Mouse (Mus musculus): ENCODE results near the gene Ankrd23. TPM values are rescaled to one million over a fixed set of nuclear protein-coding genes. Genes with fewer than 3 reads are reported as not detected.

Ankrd23 gene
- polyA plus RNA-seq, 1 experiment from 2014 or later: 17.9 TPM

- Histone ChIP-seq H3K9ac (ENCODE audit: low read length) (no peak overlapping the region), H3K27me3 (ENCODE audit: control insufficient read depth, insufficient read depth, low read depth, low read length) (no peaks in the 10 kb centered on the region), H3K4me3 (ENCODE audit: low read length) (no peak overlapping the region), H3K9me3 (ENCODE audit: control insufficient read depth, low read length) (no peaks in the 10 kb centered on the region), H3K27ac (ENCODE audit: low read length) (no peak overlapping the region), H3K36me3 (ENCODE audit: control insufficient read depth, insufficient read depth, low read length) (peaks cover 11% of the 10 kb centered on the region), H3K4me2 (ENCODE audit: low read depth, low read length) (no peak overlapping the region), H3K4me1 (replicated peaks; ENCODE audit: control insufficient read depth, insufficient read depth, low read length) (peaks cover 2% of the 10 kb centered on the region; the same call in 1 of the 2 replicates)
- ATAC-seq (ENCODE audit: low read depth): no peak
- 95% methylated on average over 16 of the region's 16 CpGs for WGBS
These were observed 5.2 kb upstream of the Ankrd23 start for GRCm38 (mm10) chr1:36541844-36542243.

DNA sequence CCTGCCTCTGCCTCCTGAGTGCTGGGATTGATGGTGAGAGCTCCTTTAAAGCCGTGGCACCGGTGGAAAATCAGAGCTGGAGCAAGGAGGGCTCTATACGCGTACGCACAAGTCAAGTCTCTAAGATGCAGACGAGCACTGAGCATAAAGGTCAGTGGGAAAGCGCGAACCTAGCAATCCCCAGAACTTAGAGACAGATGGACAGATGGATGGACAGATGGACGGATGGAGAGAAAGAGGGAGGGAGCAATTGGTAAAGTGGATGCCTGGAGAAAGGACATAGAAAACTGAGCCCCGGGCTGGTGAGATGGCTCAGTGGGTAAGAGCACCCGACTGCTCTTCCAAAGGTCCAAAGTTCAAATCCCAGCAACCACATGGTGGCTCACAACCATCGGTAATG lies 4.1 kb upstream of the Ankrd23 start:
- no peak for ATAC-seq (ENCODE audit: low read depth)
- no peak overlapping the region for H3K4me2 ChIP-seq (ENCODE audit: low read depth, low read length)
- 0 out of 2 replicates have a peak, but pooled peaks cover 5% of the 10 kb centered on the region for H3K4me1 ChIP-seq (replicated peaks; ENCODE audit: control insufficient read depth, insufficient read depth, low read length)
- H3K9ac ChIP-seq (ENCODE audit: low read length): no peak overlapping the region
- no peaks in the 10 kb centered on the region for H3K9me3 ChIP-seq (ENCODE audit: control insufficient read depth, low read length)
- H3K36me3 ChIP-seq (ENCODE audit: control insufficient read depth, insufficient read depth, low read length): peaks cover 11% of the 10 kb centered on the region
- H3K27ac ChIP-seq (ENCODE audit: low read length): no peak overlapping the region
- WGBS: 89% methylated on average over 12 of the region's 12 CpGs
- no peak overlapping the region for H3K4me3 ChIP-seq (ENCODE audit: low read length)
- no peaks in the 10 kb centered on the region for H3K27me3 ChIP-seq (ENCODE audit: control insufficient read depth, insufficient read depth, low read depth, low read length)

DNA sequence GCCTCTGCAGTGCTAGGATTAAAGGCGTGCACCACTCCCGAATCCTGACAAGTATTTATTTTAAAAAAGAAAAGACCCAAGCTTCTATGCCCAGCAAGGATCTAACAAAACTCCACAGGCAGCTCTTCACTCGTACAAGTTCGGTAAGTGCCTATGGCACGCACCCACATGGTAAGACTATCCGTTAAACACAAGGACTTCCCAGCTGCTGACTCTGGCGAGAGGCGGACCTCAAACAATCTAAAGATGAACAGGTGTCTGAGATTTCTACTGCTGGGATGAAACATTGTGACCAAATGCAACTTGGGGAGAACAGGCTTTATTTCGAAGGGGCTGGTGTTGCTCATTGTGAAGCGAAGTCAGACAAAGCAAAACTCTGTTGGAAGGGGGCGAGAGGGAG lies 3.4 kb upstream of the Ankrd23 start:
- Histone ChIP-seq H3K4me2 (ENCODE audit: low read depth, low read length) (no peak overlapping the region), H3K9me3 (ENCODE audit: control insufficient read depth, low read length) (no peaks in the 10 kb centered on the region), H3K27ac (ENCODE audit: low read length) (no peak overlapping the region), H3K4me3 (ENCODE audit: low read length) (no peak overlapping the region), H3K27me3 (ENCODE audit: control insufficient read depth, insufficient read depth, low read depth, low read length) (no peaks in the 10 kb centered on the region), H3K4me1 (replicated peaks; ENCODE audit: control insufficient read depth, insufficient read depth, low read length) (0 out of 2 replicates have a peak, but pooled peaks cover 5% of the 10 kb centered on the region), H3K9ac (ENCODE audit: low read length) (no peak overlapping the region), H3K36me3 (ENCODE audit: control insufficient read depth, insufficient read depth, low read length) (peaks cover 11% of the 10 kb centered on the region)
- 87% methylated on average over 11 of the region's 11 CpGs for WGBS
- no peak for ATAC-seq (ENCODE audit: low read depth)

DNA sequence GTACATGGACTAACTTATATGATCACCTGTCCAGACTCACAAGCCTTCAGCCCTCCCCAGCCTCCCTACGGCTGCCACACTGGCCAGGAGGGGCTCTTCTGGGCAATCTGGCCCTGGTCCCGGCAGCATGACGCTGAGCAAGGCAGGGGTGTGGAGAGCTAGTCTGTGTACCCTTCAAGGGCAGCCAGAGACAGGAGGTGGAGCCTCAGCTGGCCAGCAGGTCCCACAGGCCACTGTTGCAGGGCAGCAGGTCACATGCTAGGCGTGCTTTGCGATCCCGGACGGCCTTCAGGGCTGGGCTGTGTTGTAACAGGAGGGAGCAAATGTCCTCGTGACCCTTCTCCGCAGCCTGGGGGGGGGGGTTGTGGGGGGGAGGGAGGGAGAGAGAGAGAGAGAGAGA lies 2.5 kb upstream of the Ankrd23 start, which contains the start of gene Gm42417:
Gm42417 (minus strand) TSS at position 244 of the 400 bp plus-strand sequence.
- peak; percentile 61 for ATAC-seq (ENCODE audit: low read depth)
- no peak within 1 kb of the TSS for H3K9ac ChIP-seq (ENCODE audit: low read length)
- no peak within 1 kb of the TSS for H3K27ac ChIP-seq (ENCODE audit: low read length)
- H3K4me1 ChIP-seq (replicated peaks; ENCODE audit: control insufficient read depth, insufficient read depth, low read length): peaks cover 6% of the 10 kb centered on the region; the same call in 1 of the 2 replicates
- no peak within 1 kb of the TSS for H3K4me2 ChIP-seq (ENCODE audit: low read depth, low read length)
- no peak within 1 kb of the TSS for H3K4me3 ChIP-seq (ENCODE audit: low read length)
- no peaks in the 10 kb centered on the region for H3K27me3 ChIP-seq (ENCODE audit: control insufficient read depth, insufficient read depth, low read depth, low read length)
- H3K36me3 ChIP-seq (ENCODE audit: control insufficient read depth, insufficient read depth, low read length): peaks cover 11% of the 10 kb centered on the region
- WGBS: 28% methylated on average over 7 of the region's 9 CpGs
- no peaks in the 10 kb centered on the region for H3K9me3 ChIP-seq (ENCODE audit: control insufficient read depth, low read length)

DNA sequence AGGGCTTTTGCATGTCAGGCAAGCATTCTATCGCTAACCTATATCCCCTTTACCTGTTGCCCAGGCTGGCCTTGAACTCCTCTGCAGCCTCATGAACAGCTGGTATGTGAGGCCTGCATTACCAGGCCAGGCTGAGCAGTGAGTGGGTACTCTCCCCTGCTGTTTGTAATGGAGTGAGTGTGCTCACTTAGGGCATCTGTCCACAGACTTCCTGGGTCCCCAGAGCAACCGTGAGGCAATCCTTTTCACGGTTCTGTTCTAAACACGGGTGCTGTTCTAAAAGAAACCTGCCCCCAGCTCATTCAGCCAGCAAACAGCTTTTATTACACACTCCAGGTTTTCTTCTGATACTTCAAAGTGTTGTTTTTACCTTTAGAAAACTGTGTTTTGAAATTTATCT lies 2.0 kb upstream of the Ankrd23 start:
- no peak overlapping the region for H3K4me3 ChIP-seq (ENCODE audit: low read length)
- WGBS: 69% methylated on average over 4 of the region's 4 CpGs
- no peak for ATAC-seq (ENCODE audit: low read depth)
- peaks cover 11% of the 10 kb centered on the region for H3K36me3 ChIP-seq (ENCODE audit: control insufficient read depth, insufficient read depth, low read length)
- no peaks in the 10 kb centered on the region for H3K27me3 ChIP-seq (ENCODE audit: control insufficient read depth, insufficient read depth, low read depth, low read length)
- peaks cover 10% of the 10 kb centered on the region for H3K4me1 ChIP-seq (replicated peaks; ENCODE audit: control insufficient read depth, insufficient read depth, low read length)
- H3K9ac ChIP-seq (ENCODE audit: low read length): no peak overlapping the region
- H3K9me3 ChIP-seq (ENCODE audit: control insufficient read depth, low read length): no peaks in the 10 kb centered on the region
- H3K27ac ChIP-seq (ENCODE audit: low read length): no peak overlapping the region
- H3K4me2 ChIP-seq (ENCODE audit: low read depth, low read length): no peak overlapping the region

DNA sequence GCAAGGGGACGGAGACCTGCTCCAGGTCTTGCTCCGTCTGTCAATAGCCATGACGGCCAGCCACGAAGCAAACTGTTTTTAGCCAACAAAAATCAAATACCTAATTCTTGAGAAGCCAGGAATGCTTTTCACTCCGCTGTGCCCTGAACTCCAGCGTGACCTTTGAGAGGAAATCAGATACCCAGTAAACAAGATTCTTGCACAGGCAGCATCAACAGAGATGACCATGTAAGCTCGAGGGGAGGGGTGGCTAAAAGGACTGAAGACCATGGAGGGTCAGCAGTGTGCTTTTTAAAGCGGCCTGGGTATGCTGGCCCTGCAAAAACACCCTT lies 320 bp downstream of the Ankrd23 start:
- no peak for ATAC-seq (ENCODE audit: low read depth)
- Histone ChIP-seq H3K4me1 (replicated peaks; ENCODE audit: control insufficient read depth, insufficient read depth, low read length) (peaks cover 11% of the 10 kb centered on the region), H3K36me3 (ENCODE audit: control insufficient read depth, insufficient read depth, low read length) (peaks cover 10% of the 10 kb centered on the region), H3K27ac (ENCODE audit: low read length) (no peak overlapping the region), H3K9me3 (ENCODE audit: control insufficient read depth, low read length) (no peaks in the 10 kb centered on the region), H3K27me3 (ENCODE audit: control insufficient read depth, insufficient read depth, low read depth, low read length) (no peaks in the 10 kb centered on the region), H3K4me2 (ENCODE audit: low read depth, low read length) (no peak overlapping the region), H3K9ac (ENCODE audit: low read length) (no peak overlapping the region), H3K4me3 (ENCODE audit: low read length) (no peak overlapping the region)
- WGBS: 54% methylated on average over 8 of the region's 8 CpGs

GRCm38 (mm10) chr1:36535477-36536396 lies 946 bp downstream of the Ankrd23 start:
- Histone ChIP-seq H3K36me3 (ENCODE audit: control insufficient read depth, insufficient read depth, low read length) (peaks cover 7% of the 10 kb centered on the region), H3K9me3 (ENCODE audit: control insufficient read depth, low read length) (no peaks in the 10 kb centered on the region), H3K4me2 (ENCODE audit: low read depth, low read length) (no peak overlapping the region), H3K27ac (ENCODE audit: low read length) (no peak overlapping the region), H3K4me1 (replicated peaks; ENCODE audit: control insufficient read depth, insufficient read depth, low read length) (peaks cover 11% of the 10 kb centered on the region), H3K4me3 (ENCODE audit: low read length) (no peak overlapping the region), H3K27me3 (ENCODE audit: control insufficient read depth, insufficient read depth, low read depth, low read length) (no peaks in the 10 kb centered on the region), H3K9ac (ENCODE audit: low read length) (no peak overlapping the region)
- ATAC-seq (ENCODE audit: low read depth): 0 out of 2 replicates have a peak, but pooled peaks have one; percentile 15
- 73% methylated on average over 11 of the region's 11 CpGs for WGBS

DNA sequence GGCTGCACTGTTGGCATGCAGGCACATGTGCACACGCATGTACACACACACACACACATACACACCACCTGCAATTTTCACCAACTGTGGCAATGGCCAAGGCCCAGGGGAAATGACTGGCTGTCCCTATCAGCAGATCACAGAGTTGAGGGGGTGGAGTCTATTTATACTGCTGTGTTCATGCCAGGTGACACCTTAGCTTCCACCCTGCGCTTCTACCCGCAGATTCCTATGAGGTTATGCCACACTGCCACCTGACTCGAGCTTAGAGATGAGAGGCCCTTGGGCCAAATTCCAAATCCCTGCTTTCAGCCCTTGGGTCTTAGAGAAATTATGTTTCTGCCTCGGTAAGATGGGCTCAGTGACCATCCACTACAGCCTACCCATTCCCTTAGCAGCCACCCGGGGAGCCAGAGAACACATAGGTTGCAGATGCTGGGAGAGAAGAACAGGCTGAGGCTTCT lies 2.1 kb downstream of the Ankrd23 start:
- Histone ChIP-seq H3K27me3 (ENCODE audit: control insufficient read depth, insufficient read depth, low read depth, low read length) (no peaks in the 10 kb centered on the region), H3K36me3 (ENCODE audit: control insufficient read depth, insufficient read depth, low read length) (peaks cover 7% of the 10 kb centered on the region), H3K9me3 (ENCODE audit: control insufficient read depth, low read length) (no peaks in the 10 kb centered on the region), H3K4me1 (replicated peaks; ENCODE audit: control insufficient read depth, insufficient read depth, low read length) (peaks cover 11% of the 10 kb centered on the region), H3K4me3 (ENCODE audit: low read length) (no peak overlapping the region), H3K4me2 (ENCODE audit: low read depth, low read length) (no peak overlapping the region), H3K27ac (ENCODE audit: low read length) (no peak overlapping the region), H3K9ac (ENCODE audit: low read length) (no peak overlapping the region)
- ATAC-seq (ENCODE audit: low read depth): no peak
- 54% methylated on average over 6 of the region's 6 CpGs for WGBS

GRCm38 (mm10) chr1:36533546-36533945 lies 3.1 kb downstream of the Ankrd23 start:
- Histone ChIP-seq H3K4me3 (ENCODE audit: low read length) (no peak overlapping the region), H3K27ac (ENCODE audit: low read length) (no peak overlapping the region), H3K27me3 (ENCODE audit: control insufficient read depth, insufficient read depth, low read depth, low read length) (no peaks in the 10 kb centered on the region), H3K4me2 (ENCODE audit: low read depth, low read length) (no peak overlapping the region), H3K9ac (ENCODE audit: low read length) (no peak overlapping the region), H3K36me3 (ENCODE audit: control insufficient read depth, insufficient read depth, low read length) (peaks cover 5% of the 10 kb centered on the region; the same call in 1 of the 2 replicates), H3K9me3 (ENCODE audit: control insufficient read depth, low read length) (no peaks in the 10 kb centered on the region), H3K4me1 (replicated peaks; ENCODE audit: control insufficient read depth, insufficient read depth, low read length) (peaks cover 11% of the 10 kb centered on the region)
- 63% methylated on average over 6 of the region's 6 CpGs for WGBS
- ATAC-seq (ENCODE audit: low read depth): peak; percentile 46; the same call in 1 of the 2 replicates

All from lung, embryonic 16.5 days (tissue).